Mouse (Mus musculus): ENCODE measurements at regions not wholly inside any gene's neighbourhood (a gene's known extent, or its start where the extent isn't known, plus 50 kb on each side); places are given as distances from the start of the nearest gene placed in this dataset.
A peak's percentile ranks its signal among the peaks of the same experiment; 100 is the strongest.

DNA sequence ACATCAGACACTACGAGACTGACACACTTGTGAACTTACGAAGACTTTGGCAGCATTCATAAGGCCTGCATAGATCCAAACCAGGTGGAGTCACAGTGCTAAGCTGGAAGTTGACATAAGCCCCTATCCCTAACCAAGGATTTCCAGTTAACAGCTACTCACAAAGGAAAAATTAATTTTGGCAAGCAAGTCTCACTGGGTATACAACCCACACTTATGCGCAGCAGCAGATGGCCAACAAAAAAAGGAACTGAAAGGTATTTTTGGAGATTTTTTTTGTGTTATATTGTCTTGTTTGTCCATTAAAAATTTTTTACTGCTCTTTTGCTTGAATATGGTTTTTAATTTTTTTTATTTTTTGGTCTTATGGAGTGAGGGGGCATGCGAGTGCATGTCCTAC lies 509.0 kb downstream of the Rwdd3 start:
- no peak for DNase-seq
- WGBS, result 84% methylated on average over 4 of the region's 4 CpGs
- TF ChIP-seq POLR2A (IDR thresholded peaks at IDR 0.05; ENCODE audit: borderline replicate concordance, insufficient read depth, low read length) (no peak), CTCF (IDR thresholded peaks at IDR 0.05; ENCODE audit: borderline replicate concordance, insufficient read depth, low read depth, low read length) (no peak)
- no peaks in the 10 kb centered on the region for H3K4me1 ChIP-seq (ENCODE audit: control insufficient read depth, insufficient read depth, low read length)
- no peaks in the 10 kb centered on the region for H3K27me3 ChIP-seq (ENCODE audit: control insufficient read depth, insufficient read depth, low read length)
- H3K4me3 ChIP-seq (replicated peaks; ENCODE audit: insufficient read depth, low read depth, low read length), result no peak overlapping the region
- H3K27ac ChIP-seq (ENCODE audit: insufficient read depth, low read length), result no peak overlapping the region

DNA sequence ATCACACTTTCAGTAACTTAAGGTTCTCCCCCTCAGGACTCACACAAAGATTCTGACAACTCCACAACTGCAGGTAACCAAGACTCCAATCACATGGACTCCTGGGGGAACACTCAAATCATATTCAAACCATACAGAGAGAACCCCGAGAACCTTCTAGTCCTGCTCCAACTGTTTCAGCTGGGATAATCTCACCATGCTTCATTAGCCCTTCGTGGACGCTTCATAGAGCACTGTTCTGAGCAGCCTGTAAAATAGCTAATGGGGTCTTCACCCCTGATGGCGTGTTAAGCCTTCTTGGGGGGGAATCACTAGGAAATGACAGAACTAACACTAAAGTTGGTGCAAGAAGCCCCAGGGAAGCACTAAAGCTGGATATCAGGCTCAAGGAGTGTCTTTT lies 510.7 kb downstream of the Rwdd3 start:
- 64% methylated on average over 4 of the region's 4 CpGs for WGBS
- Histone ChIP-seq H3K27me3 (ENCODE audit: control insufficient read depth, insufficient read depth, low read length) (no peaks in the 10 kb centered on the region), H3K27ac (ENCODE audit: insufficient read depth, low read length) (no peak overlapping the region), H3K4me1 (ENCODE audit: control insufficient read depth, insufficient read depth, low read length) (no peaks in the 10 kb centered on the region), H3K4me3 (replicated peaks; ENCODE audit: insufficient read depth, low read depth, low read length) (no peak overlapping the region)
- no peak for DNase-seq
- TF ChIP-seq POLR2A (IDR thresholded peaks at IDR 0.05; ENCODE audit: borderline replicate concordance, insufficient read depth, low read length), result no peak
- TF ChIP-seq CTCF (IDR thresholded peaks at IDR 0.05; ENCODE audit: borderline replicate concordance, insufficient read depth, low read depth, low read length), result no peak

DNA sequence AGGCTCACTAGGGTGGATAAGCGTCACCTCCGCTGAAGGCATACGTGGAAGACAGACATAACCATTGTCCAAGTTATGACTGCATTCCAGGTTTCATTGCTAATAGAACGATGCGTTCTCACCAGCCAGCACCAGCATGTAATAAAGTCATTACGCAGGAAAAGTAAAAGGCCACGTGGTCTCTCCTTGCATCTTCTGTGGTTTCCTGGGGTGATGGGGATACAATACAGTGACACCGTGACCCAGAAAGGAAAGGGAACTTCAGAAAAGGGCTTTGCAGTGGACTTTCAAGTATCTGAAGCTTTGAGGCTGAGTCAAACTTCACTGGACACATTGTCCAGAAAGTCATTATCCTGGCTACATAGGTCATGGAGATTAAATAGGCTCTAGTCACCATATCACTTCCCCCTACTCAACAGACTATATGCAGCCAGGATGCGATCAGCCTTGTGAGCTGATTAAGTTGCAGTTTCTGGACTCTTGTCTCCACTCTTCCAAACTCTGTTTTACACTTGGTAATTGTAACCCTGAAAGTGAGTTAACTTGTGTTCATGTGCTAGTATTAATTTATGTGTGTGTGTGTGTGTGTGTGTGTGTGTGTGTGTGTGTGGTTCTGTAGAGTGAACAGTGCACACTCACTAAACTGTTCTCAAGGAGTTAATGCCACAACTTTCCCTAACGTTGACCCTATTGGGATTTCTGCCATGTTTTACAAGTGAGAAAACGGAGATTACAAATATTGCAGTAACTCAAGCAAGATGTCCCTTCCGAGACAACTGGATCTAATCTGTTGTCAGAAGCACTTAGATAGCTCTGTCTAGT lies 522.2 kb downstream of the Rwdd3 start:
- WGBS, result 44% methylated on average over 12 of the region's 12 CpGs
- TF ChIP-seq CTCF (IDR thresholded peaks at IDR 0.05; ENCODE audit: borderline replicate concordance, insufficient read depth, low read depth, low read length) (no peak), POLR2A (IDR thresholded peaks at IDR 0.05; ENCODE audit: borderline replicate concordance, insufficient read depth, low read length) (no peak)
- no peak overlapping the region for H3K4me3 ChIP-seq (replicated peaks; ENCODE audit: insufficient read depth, low read depth, low read length)

DNA sequence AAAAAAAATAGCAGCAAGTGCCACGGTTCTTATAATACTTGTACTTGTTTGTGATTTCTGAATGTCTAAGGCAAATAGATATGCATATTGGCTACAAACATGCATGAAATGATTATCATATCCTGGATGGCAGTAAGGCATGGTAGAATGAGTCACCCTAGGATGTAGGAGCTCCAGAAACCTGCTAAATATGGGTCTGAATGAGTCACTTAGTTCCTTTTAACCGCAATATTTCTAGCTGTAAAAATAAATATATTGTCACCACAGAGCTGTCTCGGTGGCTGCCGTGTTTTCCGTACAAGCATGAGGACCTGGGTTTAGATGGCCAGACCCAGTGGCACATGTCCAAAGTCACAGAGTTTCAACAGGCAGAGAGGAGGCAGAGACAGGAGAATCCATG lies 523.1 kb downstream of the Rwdd3 start:
- TF ChIP-seq POLR2A (IDR thresholded peaks at IDR 0.05; ENCODE audit: borderline replicate concordance, insufficient read depth, low read length), result no peak
- no peak for TF ChIP-seq CTCF (IDR thresholded peaks at IDR 0.05; ENCODE audit: borderline replicate concordance, insufficient read depth, low read depth, low read length)
- WGBS, result 56% methylated on average over 5 of the region's 5 CpGs
- Histone ChIP-seq H3K27me3 (ENCODE audit: control insufficient read depth, insufficient read depth, low read length) (no peaks in the 10 kb centered on the region), H3K27ac (ENCODE audit: insufficient read depth, low read length) (no peak overlapping the region), H3K4me1 (ENCODE audit: control insufficient read depth, insufficient read depth, low read length) (no peaks in the 10 kb centered on the region), H3K4me3 (replicated peaks; ENCODE audit: insufficient read depth, low read depth, low read length) (no peak overlapping the region)
- peak in 1 of 2 experiments; percentile 31 for DNase-seq

More for the DNA sequence above, 522.2 kb downstream of the Rwdd3 start:
- Histone ChIP-seq H3K27me3 (ENCODE audit: control insufficient read depth, insufficient read depth, low read length) (no peaks in the 10 kb centered on the region), H3K4me1 (ENCODE audit: control insufficient read depth, insufficient read depth, low read length) (no peaks in the 10 kb centered on the region), H3K27ac (ENCODE audit: insufficient read depth, low read length) (no peak overlapping the region)
- no peak for DNase-seq

DNA sequence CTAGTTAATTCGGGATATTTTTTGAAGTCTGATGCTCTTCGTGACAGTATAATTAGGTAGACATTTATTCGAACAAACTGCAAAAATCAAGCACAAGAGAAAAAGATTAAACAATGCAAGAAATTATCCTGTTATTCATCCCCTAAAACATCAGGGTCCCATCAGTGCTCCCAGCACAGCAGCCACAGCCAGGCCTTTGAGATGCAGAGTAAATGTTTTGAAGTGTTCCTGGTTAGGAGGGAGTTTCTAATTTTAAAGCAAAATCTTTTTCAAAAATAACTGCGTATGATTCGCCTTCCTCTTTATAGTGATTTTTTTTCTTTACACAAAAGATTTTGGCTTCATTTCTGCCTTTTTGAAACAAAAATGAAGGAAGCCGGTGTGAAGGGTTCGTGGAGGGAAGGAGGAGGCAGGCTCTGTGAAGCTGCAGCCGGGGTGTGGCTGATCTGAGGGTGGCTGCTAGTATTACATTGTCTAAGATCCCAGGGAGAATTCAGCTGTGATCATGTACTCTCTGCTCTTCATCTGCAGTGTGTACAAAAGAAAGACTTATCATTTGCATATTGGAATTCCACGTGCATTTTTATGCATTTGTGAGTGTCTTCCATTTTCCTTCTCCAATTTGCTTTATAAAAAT lies 534.7 kb downstream of the Rwdd3 start:
- H3K27ac ChIP-seq (ENCODE audit: insufficient read depth, low read length), result no peak overlapping the region
- WGBS, result 73% methylated on average over 9 of the region's 9 CpGs
- no peak overlapping the region for H3K4me3 ChIP-seq (replicated peaks; ENCODE audit: insufficient read depth, low read depth, low read length)
- no peak for TF ChIP-seq POLR2A (IDR thresholded peaks at IDR 0.05; ENCODE audit: borderline replicate concordance, insufficient read depth, low read length)
- no peak for TF ChIP-seq CTCF (IDR thresholded peaks at IDR 0.05; ENCODE audit: borderline replicate concordance, insufficient read depth, low read depth, low read length)
- no peaks in the 10 kb centered on the region for H3K4me1 ChIP-seq (ENCODE audit: control insufficient read depth, insufficient read depth, low read length)
- DNase-seq, result no peak
- no peaks in the 10 kb centered on the region for H3K27me3 ChIP-seq (ENCODE audit: control insufficient read depth, insufficient read depth, low read length)

DNA sequence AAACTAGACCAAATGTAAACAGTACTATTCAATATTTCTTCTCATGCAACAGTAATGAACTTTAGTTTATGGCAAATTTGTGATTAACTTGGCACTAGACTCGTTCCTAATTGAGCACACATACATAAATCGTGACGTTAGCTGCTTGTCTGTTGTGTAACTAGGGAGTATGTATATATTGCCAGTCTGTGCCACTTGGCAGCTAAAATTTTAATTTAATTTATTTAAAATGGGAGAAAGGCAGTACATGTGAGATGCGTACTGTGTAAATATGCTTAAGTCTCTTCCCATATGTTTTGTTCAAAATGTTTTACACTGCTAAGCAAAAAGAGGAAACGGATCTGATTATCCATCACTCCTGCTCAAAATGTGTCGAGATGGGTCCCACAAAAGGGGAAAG lies 553.1 kb downstream of the Rwdd3 start:
- DNase-seq, result no peak
- TF ChIP-seq CTCF (IDR thresholded peaks at IDR 0.05; ENCODE audit: borderline replicate concordance, insufficient read depth, low read depth, low read length) (no peak), POLR2A (IDR thresholded peaks at IDR 0.05; ENCODE audit: borderline replicate concordance, insufficient read depth, low read length) (no peak)
- Histone ChIP-seq H3K27me3 (ENCODE audit: control insufficient read depth, insufficient read depth, low read length) (no peaks in the 10 kb centered on the region), H3K27ac (ENCODE audit: insufficient read depth, low read length) (no peak overlapping the region), H3K4me3 (replicated peaks; ENCODE audit: insufficient read depth, low read depth, low read length) (no peak overlapping the region), H3K4me1 (ENCODE audit: control insufficient read depth, insufficient read depth, low read length) (no peaks in the 10 kb centered on the region)
- WGBS, result 75% methylated on average over 6 of the region's 6 CpGs

DNA sequence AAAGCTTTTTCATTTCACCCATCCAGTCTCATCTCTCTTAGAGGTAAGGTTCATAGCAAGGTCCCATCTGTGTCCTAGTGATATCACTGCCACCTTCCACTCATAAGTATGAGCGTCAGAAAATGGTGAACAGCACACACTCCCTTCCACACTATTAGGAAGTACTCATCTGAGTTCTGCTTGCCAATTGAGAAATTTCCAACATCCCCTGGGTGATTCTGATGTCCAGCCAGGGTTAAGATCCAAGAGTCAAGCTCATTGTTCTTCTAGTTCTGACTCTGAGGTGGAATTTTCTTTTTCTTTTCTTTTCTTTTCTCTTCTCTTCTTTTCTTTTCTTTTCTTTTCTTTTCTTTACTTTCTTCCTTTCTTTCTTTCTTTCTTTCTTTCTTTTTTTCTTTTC lies 577.3 kb downstream of the Rwdd3 start:
- no peak for TF ChIP-seq CTCF (IDR thresholded peaks at IDR 0.05; ENCODE audit: borderline replicate concordance, insufficient read depth, low read depth, low read length)
- no peak for TF ChIP-seq POLR2A (IDR thresholded peaks at IDR 0.05; ENCODE audit: borderline replicate concordance, insufficient read depth, low read length)
- Histone ChIP-seq H3K4me3 (replicated peaks; ENCODE audit: insufficient read depth, low read depth, low read length) (no peak overlapping the region), H3K27me3 (ENCODE audit: control insufficient read depth, insufficient read depth, low read length) (no peaks in the 10 kb centered on the region), H3K27ac (ENCODE audit: insufficient read depth, low read length) (no peak overlapping the region), H3K4me1 (ENCODE audit: control insufficient read depth, insufficient read depth, low read length) (no peaks in the 10 kb centered on the region)
- 23% methylated on average over 1 of the region's 1 CpGs for WGBS
- DNase-seq, result peak in 1 of 2 experiments; percentile 17

DNA sequence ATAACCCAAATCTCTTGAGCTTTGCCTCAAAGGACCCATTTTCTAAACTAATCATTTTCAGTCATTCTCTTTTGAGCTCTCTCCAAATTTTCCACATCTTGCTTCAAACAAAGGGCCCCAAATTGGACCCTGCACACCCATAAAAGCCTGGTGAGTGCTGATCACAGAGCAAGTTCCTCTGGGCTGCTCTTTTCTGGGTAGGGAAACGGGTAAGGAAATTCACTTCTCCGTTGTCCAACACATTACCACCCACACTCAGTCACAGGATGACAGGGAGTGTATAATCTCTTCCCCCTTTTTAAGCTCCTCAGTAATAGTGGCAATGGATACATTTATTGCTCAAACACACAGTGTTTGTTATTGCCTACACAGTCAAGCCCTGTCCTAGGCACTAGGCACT lies 580.3 kb downstream of the Rwdd3 start:
- TF ChIP-seq CTCF (IDR thresholded peaks at IDR 0.05; ENCODE audit: borderline replicate concordance, insufficient read depth, low read depth, low read length) (no peak), POLR2A (IDR thresholded peaks at IDR 0.05; ENCODE audit: borderline replicate concordance, insufficient read depth, low read length) (no peak)
- Histone ChIP-seq H3K4me1 (ENCODE audit: control insufficient read depth, insufficient read depth, low read length) (no peaks in the 10 kb centered on the region), H3K27ac (ENCODE audit: insufficient read depth, low read length) (no peak overlapping the region), H3K4me3 (replicated peaks; ENCODE audit: insufficient read depth, low read depth, low read length) (no peak overlapping the region), H3K27me3 (ENCODE audit: control insufficient read depth, insufficient read depth, low read length) (no peaks in the 10 kb centered on the region)
- DNase-seq, result no peak
- WGBS, result 74% methylated on average over 2 of the region's 2 CpGs
